Mouse (Mus musculus): ENCODE data around the gene Vmn2r84.

The Vmn2r84 gene

DNA sequence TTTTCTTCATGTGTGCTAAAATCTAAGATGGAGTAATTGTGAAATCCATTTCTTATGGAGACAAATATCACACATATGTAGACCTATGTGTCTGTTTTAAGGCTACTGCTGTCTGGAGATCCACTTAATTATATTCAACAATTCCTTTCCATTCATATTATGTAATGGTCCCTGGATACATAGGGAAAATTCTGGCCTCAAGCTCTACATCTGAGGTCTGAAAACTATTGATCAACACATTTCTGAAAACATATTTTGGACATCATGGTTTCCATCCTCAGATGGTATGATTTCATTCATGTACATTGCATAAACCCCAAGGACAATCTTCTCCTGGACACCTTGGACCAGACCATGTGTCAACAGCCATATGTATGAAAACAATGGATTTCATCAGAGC lies at the start of gene Vmn2r84:
TSS of gene Vmn2r84 (minus strand) at position 101 of the 400 bp plus-strand sequence.

DNA sequence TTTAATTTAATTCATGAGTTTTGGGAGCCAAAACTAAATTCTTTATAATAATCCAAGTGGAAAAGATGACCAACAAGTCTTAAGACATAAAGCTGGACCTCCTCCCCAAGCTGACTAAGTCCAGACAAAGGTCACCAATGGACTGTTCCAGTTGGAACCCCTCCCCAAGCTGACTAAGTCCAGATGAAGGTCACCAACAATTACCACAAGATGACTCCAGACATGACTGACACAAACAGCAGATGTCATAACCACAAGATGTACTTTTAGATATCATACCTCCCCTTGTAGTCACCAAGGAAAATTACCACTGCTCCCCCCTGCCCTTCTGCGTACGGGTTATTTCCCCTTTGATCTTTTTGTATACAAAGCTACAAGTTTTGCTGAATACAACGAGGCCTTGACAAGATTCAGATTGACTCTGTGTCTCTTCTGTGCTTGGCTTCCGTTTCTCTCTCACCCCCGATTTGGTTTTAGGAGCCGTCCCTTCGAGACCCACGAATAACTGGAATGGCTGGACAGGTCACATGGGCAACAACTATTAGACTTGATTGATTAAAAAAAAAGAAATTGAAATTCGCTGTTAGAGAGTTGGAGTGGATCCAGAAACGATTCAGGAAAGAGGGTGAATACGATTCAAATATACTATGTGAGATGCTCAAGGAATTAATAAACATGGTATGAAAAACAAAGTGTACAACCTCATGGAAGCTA lies 40.2 kb upstream of the Vmn2r84 start:
- WGBS = 80% methylated on average over 11 of the region's 11 CpGs

DNA sequence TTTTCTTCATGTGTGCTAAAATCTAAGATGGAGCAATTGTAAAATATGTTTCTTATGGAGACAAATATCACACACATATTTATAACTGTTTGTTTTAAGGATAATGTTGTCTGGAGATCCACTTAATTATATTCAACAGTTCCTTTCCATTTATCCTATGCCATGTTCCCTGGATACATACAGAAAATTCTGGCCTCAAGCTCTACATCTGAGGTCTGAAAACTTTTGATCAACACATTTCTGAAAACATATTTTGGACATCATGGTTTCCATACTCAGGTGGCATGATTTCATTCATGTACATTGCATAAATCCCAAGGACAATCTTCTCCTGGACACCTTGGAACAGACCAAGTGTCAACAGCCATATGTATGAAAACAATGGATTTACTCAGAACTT lies 35.5 kb upstream of the Vmn2r84 start, which contains the start of gene Vmn2r85:
TSS of gene Vmn2r85 (minus strand) at position 101 of the 400 bp plus-strand sequence.

DNA sequence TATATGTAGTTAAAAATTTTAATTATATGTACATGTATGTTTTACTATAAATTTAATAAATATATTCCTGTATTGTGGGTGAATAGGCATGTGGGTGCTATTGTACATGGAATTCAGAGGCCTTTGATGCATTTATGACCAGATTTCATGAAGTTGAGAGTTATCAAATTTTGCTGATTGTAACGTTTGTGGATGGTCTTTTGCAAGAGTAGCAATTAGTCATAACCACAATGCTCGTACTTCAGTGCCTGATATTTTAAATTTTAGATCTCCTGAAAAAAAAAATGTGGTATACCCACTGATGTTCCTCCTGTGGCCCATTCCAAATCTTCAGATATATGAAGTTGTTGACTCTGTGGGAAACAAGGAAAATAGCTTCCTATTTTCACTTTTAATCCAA lies 28.2 kb upstream of the Vmn2r84 start:
- 74% methylated on average over 2 of the region's 2 CpGs for WGBS

DNA sequence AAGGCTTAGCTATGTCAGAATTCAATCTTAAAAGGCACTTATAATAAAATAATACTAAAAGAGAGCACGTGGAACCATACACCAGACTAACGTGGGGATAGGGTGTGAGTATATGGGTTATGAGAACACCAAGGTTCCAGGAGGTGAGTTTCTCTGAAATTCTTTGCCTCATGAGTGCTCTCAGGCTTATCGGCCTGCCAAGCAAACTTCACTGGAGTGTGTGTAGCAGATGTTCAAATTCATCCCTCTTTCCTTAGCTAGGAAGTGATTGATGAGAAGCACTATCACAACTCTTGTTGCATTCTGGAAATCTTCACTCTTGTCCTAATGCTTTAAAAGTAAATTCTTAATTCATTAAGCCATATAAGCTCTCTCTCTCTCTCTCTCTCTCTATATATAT lies 26.3 kb upstream of the Vmn2r84 start:
- WGBS = 75% methylated on average over 3 of the region's 3 CpGs

DNA sequence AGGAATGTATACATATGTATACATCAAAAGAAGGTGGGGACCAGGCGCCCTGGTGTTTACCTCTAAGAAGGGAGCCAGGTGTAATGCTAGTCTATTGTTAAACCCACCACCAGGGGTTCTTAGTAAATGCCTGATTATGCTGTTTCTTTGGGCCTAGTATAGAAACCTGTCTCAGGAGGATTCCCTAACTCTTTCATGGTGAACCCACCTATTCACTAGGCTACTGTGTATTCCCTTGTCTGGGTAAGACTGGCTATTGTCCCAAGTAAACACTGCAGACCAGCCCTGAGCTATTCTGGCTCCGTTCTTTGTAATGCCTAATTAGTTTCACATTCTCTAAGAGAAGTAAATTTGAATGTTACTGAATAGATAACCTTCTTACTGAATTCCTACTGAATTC lies 25.8 kb upstream of the Vmn2r84 start:
- 51% methylated on average over 2 of the region's 2 CpGs for WGBS

DNA sequence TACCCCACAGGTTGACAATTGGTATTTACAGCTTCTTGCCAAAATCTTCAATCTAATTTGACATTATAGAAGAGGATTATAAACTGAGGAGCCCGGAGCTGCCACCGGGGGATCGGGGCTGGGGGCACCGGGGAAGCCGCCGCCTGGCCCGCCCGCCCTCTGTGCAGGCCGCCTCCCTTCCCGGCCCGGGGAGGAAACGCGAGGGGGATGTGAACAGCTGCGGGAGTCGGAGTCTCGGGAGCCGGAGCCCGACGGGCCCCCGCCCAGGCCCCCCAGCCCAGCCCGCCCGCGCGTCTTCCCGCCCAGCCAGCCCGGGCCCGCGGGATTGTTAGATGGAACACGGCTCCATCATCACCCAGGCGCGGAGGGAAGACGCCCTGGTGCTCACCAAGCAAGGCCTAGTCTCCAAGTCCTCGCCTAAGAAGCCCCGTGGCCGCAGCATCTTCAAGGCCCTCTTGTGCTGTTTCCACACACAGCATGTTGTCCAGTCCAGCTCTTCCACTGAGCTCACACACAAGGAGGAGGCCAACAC lies 18.1 kb upstream of the Vmn2r84 start:
- WGBS = 76% methylated on average over 31 of the region's 35 CpGs

DNA sequence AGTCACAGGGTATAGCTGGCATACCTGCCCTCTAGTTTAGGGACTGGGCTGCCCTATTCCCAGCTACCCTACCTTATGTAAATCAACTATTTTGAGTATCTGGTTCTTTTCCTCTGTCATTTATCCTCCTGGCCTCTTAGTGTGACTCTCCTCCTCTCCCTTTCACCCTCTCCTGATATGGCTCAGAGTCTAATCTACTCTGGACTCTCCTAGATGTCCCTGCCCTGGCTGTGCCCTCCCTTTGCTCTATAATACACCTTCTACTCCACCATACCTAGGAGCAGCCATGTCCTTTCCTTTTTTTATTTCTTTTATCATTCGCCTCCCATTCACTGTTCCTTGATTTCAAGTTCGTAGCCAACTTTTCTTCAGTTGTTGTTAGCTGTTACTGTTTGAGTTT lies 19.0 kb downstream of the Vmn2r84 start:
- WGBS = 84% methylated on average over 2 of the region's 2 CpGs

DNA sequence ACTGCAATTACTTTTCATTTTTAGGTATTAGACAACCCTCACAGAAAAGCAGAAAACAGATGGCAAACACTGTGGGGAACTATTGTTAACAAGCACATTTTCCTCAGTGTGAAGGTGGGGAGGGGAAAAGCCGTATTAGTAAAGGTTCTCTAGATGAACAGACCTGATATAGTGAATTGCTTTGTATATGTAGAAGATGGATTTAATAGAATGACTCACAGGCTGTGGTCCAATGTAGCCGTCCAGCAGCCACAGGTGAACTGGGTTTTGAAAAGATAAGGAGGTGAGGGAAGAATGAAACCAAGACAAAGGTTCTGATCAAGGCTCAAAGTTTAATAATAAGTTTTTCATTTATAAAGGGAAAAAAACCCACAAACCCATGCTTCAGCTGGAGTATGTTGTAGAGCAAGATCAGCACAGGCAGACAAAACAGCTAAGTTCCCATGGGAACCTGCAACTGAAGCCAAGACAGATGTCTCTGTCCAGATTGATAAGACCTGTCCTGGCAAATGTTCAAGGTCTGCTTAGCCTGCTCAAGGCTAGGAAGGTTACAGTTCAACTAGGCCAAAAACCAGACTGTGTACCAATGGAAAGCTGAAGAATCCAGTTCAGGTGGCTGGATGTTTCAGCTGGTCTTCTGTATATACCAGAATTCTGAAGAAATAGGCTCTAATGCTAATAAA lies 21.5 kb downstream of the Vmn2r84 start:
- 82% methylated on average over 2 of the region's 2 CpGs for WGBS

DNA sequence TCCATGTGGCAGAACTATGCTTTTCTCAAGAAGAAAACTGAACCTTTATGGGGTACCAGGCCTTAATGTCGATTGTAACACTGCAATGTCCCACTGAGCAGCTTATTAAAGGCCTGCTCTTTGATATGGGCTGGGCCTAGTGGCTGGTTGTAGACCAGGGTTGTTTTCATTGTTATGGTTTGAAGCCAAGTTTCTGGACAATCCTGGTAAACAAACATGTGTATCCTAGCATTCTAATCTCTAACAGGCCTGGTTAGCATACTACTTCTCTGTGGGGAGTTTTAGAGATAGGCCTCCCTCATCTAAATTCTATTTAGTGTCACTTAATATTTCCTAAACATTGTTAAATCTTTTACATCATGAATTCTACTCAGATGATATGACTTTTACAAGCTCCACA lies 22.5 kb downstream of the Vmn2r84 start:
- WGBS = 67% methylated on average over 1 of the region's 1 CpGs

DNA sequence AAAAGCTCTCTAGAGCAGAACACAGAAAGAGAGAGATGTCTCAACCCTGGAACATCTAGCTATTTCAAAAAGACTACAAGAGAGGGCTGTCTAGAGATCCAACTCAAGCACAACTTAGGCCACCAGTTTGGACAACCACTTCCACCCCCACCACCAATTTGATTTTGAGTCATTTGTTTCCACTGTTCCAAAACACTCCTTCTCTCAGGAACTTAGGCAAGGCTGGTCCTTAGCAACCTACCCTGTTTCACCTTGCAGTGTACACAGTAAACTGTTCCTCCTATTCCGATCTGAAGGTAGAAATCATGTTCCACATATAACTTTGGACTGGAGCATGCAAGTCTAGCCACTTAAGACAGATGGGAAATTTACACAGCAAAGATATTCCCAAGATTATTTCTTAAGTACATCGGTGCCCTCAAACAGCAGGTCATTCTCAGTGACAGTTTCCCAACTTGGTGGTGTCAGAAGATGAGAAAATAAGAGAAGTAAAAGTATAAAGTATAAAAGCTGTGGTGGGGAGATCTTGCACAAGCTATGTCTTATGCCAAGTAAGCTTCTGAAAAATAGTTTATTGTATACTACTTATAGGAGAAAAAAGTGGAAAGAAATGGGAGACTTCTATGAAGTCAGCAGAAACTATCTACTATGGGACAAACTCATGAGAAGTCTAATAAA lies 24.0 kb downstream of the Vmn2r84 start:
- 86% methylated on average over 2 of the region's 2 CpGs for WGBS

DNA sequence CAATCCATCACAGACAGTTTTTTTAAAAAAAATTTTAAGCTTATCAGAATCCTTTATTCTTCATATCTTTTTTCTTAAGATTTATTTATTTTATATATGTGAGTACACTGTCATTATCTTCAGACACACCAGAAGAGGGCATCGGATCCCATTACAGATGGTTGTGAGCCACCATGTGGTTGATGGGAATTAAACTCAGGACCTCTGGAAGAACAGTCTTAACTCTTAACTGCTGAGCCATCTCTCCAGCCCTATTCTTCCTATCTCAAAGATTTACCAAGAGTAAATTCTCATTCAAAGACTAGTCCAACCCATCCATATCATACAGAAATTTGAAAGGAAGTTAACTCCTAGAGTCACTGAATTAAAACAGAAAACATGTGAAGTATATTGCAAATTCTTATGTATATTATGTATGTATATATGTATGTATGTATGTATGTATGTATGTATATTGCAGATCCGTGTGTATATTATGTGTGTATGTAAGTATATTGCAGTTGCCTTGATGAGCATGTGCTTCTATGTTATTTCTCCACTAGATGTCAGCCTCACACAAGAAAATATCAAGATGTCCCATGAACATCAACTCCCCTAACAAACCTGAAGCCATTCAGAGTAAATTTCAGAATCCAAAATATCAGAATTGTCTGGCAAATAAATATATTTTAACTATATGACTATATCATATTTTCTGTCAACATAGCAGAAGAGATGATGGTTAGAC lies 30.5 kb downstream of the Vmn2r84 start:
- 51% methylated on average over 2 of the region's 2 CpGs for WGBS

DNA sequence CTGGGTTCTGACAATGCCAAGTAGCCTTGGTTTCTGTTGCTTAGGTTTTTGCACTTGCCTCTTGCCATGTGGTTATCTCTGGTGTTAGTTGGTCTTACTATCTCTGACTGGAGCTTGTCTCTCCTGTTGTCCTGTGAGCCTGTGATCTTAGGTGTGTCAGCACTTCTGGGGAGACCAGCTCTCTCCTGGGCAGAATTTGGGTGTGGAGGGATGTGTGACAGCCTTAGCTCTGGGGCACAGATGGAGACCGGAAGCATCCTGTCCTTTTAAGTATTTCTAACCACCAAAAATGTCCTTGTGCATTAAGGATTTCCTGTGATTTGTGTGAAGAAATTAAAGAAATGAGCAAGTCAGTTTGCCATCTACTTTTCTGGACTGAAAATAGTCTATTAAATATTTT lies 50.1 kb downstream of the Vmn2r84 start:
- WGBS = 94% methylated on average over 1 of the region's 1 CpGs

DNA sequence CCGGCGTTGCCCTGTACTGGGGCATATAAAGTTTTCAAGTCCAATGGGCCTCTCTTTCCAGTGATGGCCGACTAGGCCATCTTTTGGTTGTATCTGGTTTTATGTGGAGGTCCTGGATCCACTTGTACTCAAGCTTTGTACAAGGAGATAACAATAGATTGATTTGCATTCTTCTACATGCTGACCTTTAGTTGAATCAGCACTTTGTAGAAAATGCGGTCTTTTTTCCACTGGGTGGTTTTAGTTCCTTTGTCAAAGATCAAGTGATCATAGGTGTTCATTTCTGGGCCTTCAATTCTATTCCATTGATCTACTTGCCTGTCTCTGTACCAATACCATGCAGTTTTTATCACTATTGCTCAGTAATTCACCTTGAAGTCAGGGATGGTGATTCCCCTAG lies 54.1 kb downstream of the Vmn2r84 start:
- WGBS = 89% methylated on average over 4 of the region's 4 CpGs

DNA sequence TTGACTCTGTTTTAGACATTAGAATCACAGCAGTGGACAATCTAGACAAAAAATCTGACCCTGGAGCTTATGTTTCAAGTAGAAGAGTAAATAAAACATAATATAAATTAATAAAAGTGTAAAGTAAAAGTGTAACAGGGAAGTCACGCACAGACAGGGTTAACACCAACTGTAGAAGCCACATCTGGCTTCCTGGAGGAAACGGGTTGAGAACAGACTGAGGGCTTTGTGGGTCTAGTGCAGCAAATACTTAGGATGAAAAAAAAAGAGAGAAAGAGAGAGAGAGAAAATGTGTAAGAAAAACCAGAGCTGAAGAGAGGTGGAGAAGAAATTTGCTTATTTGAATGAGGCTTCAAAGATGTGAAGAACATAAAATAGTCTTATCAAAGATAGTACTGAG lies 56.6 kb downstream of the Vmn2r84 start:
- WGBS = 74% methylated on average over 2 of the region's 2 CpGs

DNA sequence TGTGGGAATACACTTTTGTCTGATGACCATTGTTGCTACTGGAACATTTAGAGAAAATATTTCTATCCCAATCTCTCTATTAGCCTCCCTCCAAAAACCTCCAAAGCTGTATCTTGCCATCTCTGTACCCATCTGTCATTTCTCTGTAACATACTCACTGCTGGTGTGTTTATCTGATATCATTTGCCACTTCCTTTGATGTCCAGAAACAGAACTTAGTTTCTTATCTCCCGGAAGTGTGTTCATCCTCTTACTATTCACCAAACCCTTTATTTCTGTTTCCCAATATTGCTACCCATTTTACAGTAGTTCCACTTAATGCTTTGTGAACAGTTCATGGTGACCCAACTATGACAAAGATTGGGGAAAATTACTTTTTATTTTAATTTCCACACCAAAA lies 57.7 kb downstream of the Vmn2r84 start:
- 91% methylated on average over 1 of the region's 1 CpGs for WGBS

DNA sequence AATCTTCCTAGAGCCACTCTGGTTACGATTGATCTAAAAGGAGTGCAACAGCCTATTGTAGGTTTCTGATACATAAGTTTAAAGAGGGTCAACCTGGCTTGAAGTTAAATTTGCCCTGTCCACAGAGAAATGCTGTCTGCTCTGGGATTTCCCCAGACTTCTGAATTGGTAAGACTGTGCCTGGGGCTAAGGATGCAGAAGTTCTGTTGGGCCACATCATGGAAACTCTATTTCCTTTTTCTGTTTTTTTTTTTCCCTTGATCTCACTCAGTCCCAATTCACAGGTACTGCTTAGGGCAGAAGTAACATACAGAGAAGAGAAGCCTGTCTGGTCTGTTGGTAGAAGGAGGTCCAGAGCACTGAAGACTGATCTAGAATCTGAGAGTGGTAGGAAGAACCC lies 63.4 kb downstream of the Vmn2r84 start:
- 97% methylated on average over 1 of the region's 1 CpGs for WGBS
